Mouse (Mus musculus) lung, postnatal 14 days (tissue): ENCODE results near the gene Rab10.
"Not testable (repeated sequence)": the region's sequence is repeated elsewhere in the genome, so short reads cannot be mapped to it uniquely, and the experiment has no call there.

Experiments
- DNase-seq: peaks from one replicate; pipeline ENCODE4 v3.0.0; 2021

Rab10 gene

GRCm38 (mm10) chr12:3309391-3310320, at the start of gene Rab10:
Rab10 (minus strand) TSS chr12:3309969.
- peak; percentile 99 for DNase-seq

GRCm38 (mm10) chr12:3359302-3359701, 49.5 kb upstream of the Rab10 start:
- DNase-seq: peak; percentile 90

- DNase-seq: no peak
Measured at GRCm38 (mm10) chr12:3356824-3357223, 47.1 kb upstream of the Rab10 start.

- no peak for DNase-seq
Measured at GRCm38 (mm10) chr12:3355068-3355467, 45.3 kb upstream of the Rab10 start.

GRCm38 (mm10) chr12:3352216-3352615, 42.4 kb upstream of the Rab10 start:
- DNase-seq: no peak

- DNase-seq: no peak
Measured at GRCm38 (mm10) chr12:3350136-3350535, 40.4 kb upstream of the Rab10 start.

GRCm38 (mm10) chr12:3349387-3349786, 39.6 kb upstream of the Rab10 start:
- DNase-seq: no peak

- no peak for DNase-seq
Measured at GRCm38 (mm10) chr12:3347682-3348081, 37.9 kb upstream of the Rab10 start.

GRCm38 (mm10) chr12:3345038-3345437, 35.3 kb upstream of the Rab10 start:
- DNase-seq: no peak

GRCm38 (mm10) chr12:3344155-3344554, 34.4 kb upstream of the Rab10 start:
- DNase-seq: no peak

- DNase-seq: no peak
Measured at GRCm38 (mm10) chr12:3338931-3339330, 29.2 kb upstream of the Rab10 start.

- DNase-seq: no peak
Measured at GRCm38 (mm10) chr12:3329677-3330076, 19.9 kb upstream of the Rab10 start.

GRCm38 (mm10) chr12:3325232-3325631, 15.5 kb upstream of the Rab10 start:
- DNase-seq: no peak

- DNase-seq: no peak
Measured at GRCm38 (mm10) chr12:3323241-3323640, 13.5 kb upstream of the Rab10 start.

- peak; percentile 36 for DNase-seq
Measured at GRCm38 (mm10) chr12:3319377-3319776, 9.6 kb upstream of the Rab10 start.

GRCm38 (mm10) chr12:3316937-3317336, 7.2 kb upstream of the Rab10 start:
- no peak for DNase-seq

- peak; percentile 15 for DNase-seq
Measured at GRCm38 (mm10) chr12:3316083-3316482, 6.3 kb upstream of the Rab10 start.

GRCm38 (mm10) chr12:3312886-3313285, 3.1 kb upstream of the Rab10 start:
- DNase-seq: no peak

GRCm38 (mm10) chr12:3310321-3310692, 538 bp upstream of the Rab10 start:
- DNase-seq: no peak

- DNase-seq: peak; percentile 7
Measured at GRCm38 (mm10) chr12:3308541-3309241, 1.1 kb downstream of the Rab10 start.

GRCm38 (mm10) chr12:3307587-3307986, 2.2 kb downstream of the Rab10 start:
- DNase-seq: no peak

- no peak for DNase-seq
Measured at GRCm38 (mm10) chr12:3305238-3305637, 4.5 kb downstream of the Rab10 start.

GRCm38 (mm10) chr12:3297622-3298021, 12.1 kb downstream of the Rab10 start:
- DNase-seq: not testable (repeated sequence)

GRCm38 (mm10) chr12:3296056-3296455, 13.7 kb downstream of the Rab10 start:
- no peak for DNase-seq
